Mouse (Mus musculus) MEL (cell line): ENCODE data around the gene Olfr345. TPM values are rescaled to one million over a fixed set of nuclear protein-coding genes. Genes with fewer than 3 reads are reported as not detected.

ENCODE experiments used
- DNase-seq: peaks from one replicate; pipeline ENCODE4 v3.0.0; 2011; ENCODE audit warnings: low read depth, low spot score
- H3K27ac ChIP-seq: 2 replicates; pipeline ENCODE4 v1.5.1; 2012; ENCODE audit warnings: low read depth, mild to moderate bottlenecking, control low read depth, low read length, moderate library complexity; ENCODE audit not compliant: control insufficient read depth
- H3K27me3 ChIP-seq, 2 experiments: fragments of 150-350 bp in 1 of 2; sonication (generic) in 1 of 2; 2 replicates each; pipeline ENCODE4 v1.6.1; 2012; ENCODE audit warnings: low read length in 2 of 2, mild to moderate bottlenecking in 2 of 2, improper control_type of control experiment in 1 of 2, moderate library complexity in 1 of 2; ENCODE audit not compliant: insufficient read depth in 2 of 2, control insufficient read depth in 1 of 2
- H3K36me3 ChIP-seq, 2 experiments: 2 replicates each; pipeline ENCODE4 v1.6.1; 2012 to 2014; ENCODE audit warnings: low read length in 2 of 2, improper control_type of control experiment in 1 of 2, inconsistent platforms in 1 of 2, mild to moderate bottlenecking in 1 of 2; ENCODE audit not compliant: insufficient read depth in 2 of 2, control insufficient read depth in 1 of 2
- H3K4me1 ChIP-seq, 2 experiments: fragments of 150-350 bp in 1 of 2; sonication (generic) in 1 of 2; 2 replicates each; pipeline ENCODE4 v1.6.1; 2012; ENCODE audit warnings: low read length in 2 of 2, improper control_type of control experiment in 1 of 2, mild to moderate bottlenecking in 1 of 2; ENCODE audit not compliant: insufficient read depth in 2 of 2, control insufficient read depth in 1 of 2
- H3K4me3 ChIP-seq, 2 experiments: fragments of 150-350 bp in 1 of 2; sonication (generic) in 1 of 2; 2 replicates each; pipeline ENCODE4 v1.5.1; 2012; ENCODE audit warnings: low read depth in 2 of 2, low read length in 2 of 2, mild to moderate bottlenecking in 2 of 2, moderate library complexity in 2 of 2, control low read depth in 1 of 2, improper control_type of control experiment in 1 of 2; ENCODE audit not compliant: control insufficient read depth in 1 of 2, insufficient read depth in 1 of 2
- H3K79me2 ChIP-seq: 2 replicates; pipeline ENCODE4 v1.6.1; 2012; ENCODE audit warnings: mild to moderate bottlenecking, low read length, moderate library complexity; ENCODE audit not compliant: control insufficient read depth, poor library complexity, insufficient read depth
- H3K9ac ChIP-seq: 2 replicates; pipeline ENCODE4 v1.6.1; 2012; ENCODE audit warnings: low read depth, mild to moderate bottlenecking, control low read depth, low read length, moderate library complexity; ENCODE audit not compliant: control insufficient read depth, poor library complexity, severe bottlenecking
- H3K9me3 ChIP-seq: fragments of 150-350 bp; sonication (generic); replicated peaks from 2 replicates; pipeline ENCODE4 v1.6.1; 2012; ENCODE audit warnings: mild to moderate bottlenecking, low read length, improper control_type of control experiment, moderate library complexity; ENCODE audit not compliant: insufficient read depth
- CHD2 ChIP-seq: IDR thresholded peaks from 2 replicates; pipeline ENCODE4 v1.6.1; 2011; ENCODE audit warnings: low read length, improper control_type of control experiment
- CTCF ChIP-seq, 3 experiments: IDR thresholded peaks in 2 of 3; conservative IDR thresholded peaks in 1 of 3; 2 replicates each; pipeline ENCODE4 v1.5.1; 2011 to 2012; ENCODE audit warnings: low read length in 3 of 3, low read depth in 2 of 3, mild to moderate bottlenecking in 2 of 3, improper control_type of control experiment in 1 of 3, inconsistent platforms in 1 of 3, mixed read lengths in 1 of 3, moderate library complexity in 1 of 3; ENCODE audit not compliant: control insufficient read depth in 1 of 3, insufficient read depth in 1 of 3, poor library complexity in 1 of 3, severe bottlenecking in 1 of 3
- E2F4 ChIP-seq: IDR thresholded peaks from 2 replicates; pipeline ENCODE4 v1.6.1; 2011; ENCODE audit warnings: low read depth, low read length, improper control_type of control experiment, borderline replicate concordance
- ELF1 ChIP-seq: IDR thresholded peaks from 2 replicates; pipeline ENCODE4 v1.6.1; 2014; ENCODE audit warnings: low read depth, mild to moderate bottlenecking, inconsistent platforms, low read length, improper control_type of control experiment, moderate library complexity
- GABPA ChIP-seq: IDR thresholded peaks from 2 replicates; pipeline ENCODE4 v1.6.1; 2012; ENCODE audit warnings: low read depth, mild to moderate bottlenecking, inconsistent platforms, low read length, improper control_type of control experiment, moderate library complexity
- GATA1 ChIP-seq: IDR thresholded peaks from 2 replicates; pipeline ENCODE4 v1.6.1; 2011; ENCODE audit warnings: low read depth, low read length, improper control_type of control experiment
- HCFC1 ChIP-seq: IDR thresholded peaks from 2 replicates; pipeline ENCODE4 v1.6.1; 2012; ENCODE audit warnings: low read depth, mild to moderate bottlenecking, inconsistent platforms, low read length, improper control_type of control experiment, moderate library complexity
- JUND ChIP-seq: IDR thresholded peaks from 2 replicates; pipeline ENCODE4 v1.6.1; 2011; ENCODE audit warnings: low read depth, mild to moderate bottlenecking, improper control_type of control experiment, low read length
- MAX ChIP-seq: IDR thresholded peaks from 2 replicates; pipeline ENCODE4 v1.6.1; 2011; ENCODE audit warnings: low read length, improper control_type of control experiment
- MEF2A ChIP-seq: IDR thresholded peaks from 2 replicates; pipeline ENCODE4 v1.6.1; 2014; ENCODE audit warnings: low read depth, mild to moderate bottlenecking, inconsistent platforms, low read length, improper control_type of control experiment; ENCODE audit not compliant: poor library complexity, insufficient replicate concordance, severe bottlenecking; ENCODE audit errors: extremely low read depth
- MXI1 ChIP-seq: IDR thresholded peaks from 2 replicates; pipeline ENCODE4 v1.6.1; 2011; ENCODE audit warnings: mild to moderate bottlenecking, low read depth, low read length, improper control_type of control experiment
- MYB ChIP-seq: IDR thresholded peaks from 2 replicates; pipeline ENCODE4 v1.6.1; 2011; ENCODE audit warnings: mild to moderate bottlenecking, low read depth, low read length, improper control_type of control experiment
- MYC ChIP-seq: IDR thresholded peaks from 2 replicates; pipeline ENCODE4 v1.6.1; 2011; ENCODE audit warnings: low read depth, mild to moderate bottlenecking, low read length, improper control_type of control experiment, moderate library complexity
- POLR2A ChIP-seq, 2 experiments: IDR thresholded peaks; 2 replicates each; pipeline ENCODE4 v1.6.1; 2011 to 2012; ENCODE audit warnings: low read length in 2 of 2, mild to moderate bottlenecking in 2 of 2, control low read depth in 1 of 2, improper control_type of control experiment in 1 of 2, low read depth in 1 of 2, moderate library complexity in 1 of 2; ENCODE audit not compliant: control insufficient read depth in 1 of 2, insufficient read depth in 1 of 2, poor library complexity in 1 of 2
- POLR2AphosphoS2 ChIP-seq: IDR thresholded peaks from 2 replicates; pipeline ENCODE4 v1.6.1; 2011; ENCODE audit warnings: low read length, improper control_type of control experiment
- POLR2AphosphoS5 ChIP-seq: IDR thresholded peaks from 2 replicates; pipeline ENCODE4 v1.6.1; 2012; ENCODE audit warnings: low read depth, borderline replicate concordance, mild to moderate bottlenecking, inconsistent platforms, low read length, moderate library complexity, mixed read lengths
- SIN3A ChIP-seq: IDR thresholded peaks from 2 replicates; pipeline ENCODE4 v1.6.1; 2012; ENCODE audit warnings: low read length, improper control_type of control experiment, inconsistent platforms
- SMC3 ChIP-seq: IDR thresholded peaks from 2 replicates; pipeline ENCODE4 v1.6.1; 2011; ENCODE audit warnings: low read depth, low read length, improper control_type of control experiment
- TBP ChIP-seq: IDR thresholded peaks from 2 replicates; pipeline ENCODE4 v1.8.0; 2011; ENCODE audit warnings: low read depth, low read length, improper control_type of control experiment
- TCF12 ChIP-seq: IDR thresholded peaks from 2 replicates; pipeline ENCODE4 v1.6.1; 2014; ENCODE audit warnings: low read depth, mild to moderate bottlenecking, inconsistent platforms, low read length, improper control_type of control experiment, moderate library complexity
- UBTF ChIP-seq: IDR thresholded peaks from 2 replicates; pipeline ENCODE4 v1.6.1; 2012; ENCODE audit warnings: low read depth, mild to moderate bottlenecking, inconsistent platforms, low read length, improper control_type of control experiment, moderate library complexity, borderline replicate concordance; ENCODE audit not compliant: insufficient read depth
- USF2 ChIP-seq, 2 experiments: IDR thresholded peaks; 2 replicates each; pipeline ENCODE4 v1.6.1; 2011 to 2012; ENCODE audit warnings: improper control_type of control experiment in 2 of 2, low read length in 2 of 2, borderline replicate concordance in 1 of 2, inconsistent platforms in 1 of 2, low read depth in 1 of 2, mild to moderate bottlenecking in 1 of 2; ENCODE audit not compliant: insufficient read depth in 1 of 2
- ZC3H11A ChIP-seq: IDR thresholded peaks from 2 replicates; pipeline ENCODE4 v1.6.1; 2012; ENCODE audit warnings: low read depth, mild to moderate bottlenecking, inconsistent platforms, low read length, improper control_type of control experiment
- ZKSCAN1 ChIP-seq: IDR thresholded peaks from 2 replicates; pipeline ENCODE4 v1.6.1; 2012; ENCODE audit warnings: low read depth, mild to moderate bottlenecking, inconsistent platforms, low read length, improper control_type of control experiment, moderate library complexity
- ZNF384 ChIP-seq: IDR thresholded peaks from 2 replicates; pipeline ENCODE4 v1.6.1; 2012; ENCODE audit warnings: low read depth, mild to moderate bottlenecking, inconsistent platforms, low read length, improper control_type of control experiment
- polyA plus RNA-seq, 2 experiments: library from polyadenylated mRNA; stranded (reverse) in 1 of 2; unstranded in 1 of 2; fragments of >175 nt in 1 of 2; fragments of >200 nt in 1 of 2; gene quantifications; 2 replicates each; pipeline versions ENCODE4 v1.2.1 to v1.2.4; 2012; ENCODE audit warnings: low replicate concordance in 2 of 2, low read depth in 1 of 2; ENCODE audit not compliant: insufficient read length in 2 of 2, insufficient read depth in 1 of 2, missing spikeins in 1 of 2
- total RNA-seq: library from RNA; depleted of rRNA; stranded (reverse); fragments of 300-350 nt; gene quantifications from 2 replicates; pipeline ENCODE4 v1.2.3, GENCODE M21; 2012; rRNA removed

Olfr345 gene
- total RNA-seq: not detected in 2 replicates
- polyA plus RNA-seq: not detected

DNA sequence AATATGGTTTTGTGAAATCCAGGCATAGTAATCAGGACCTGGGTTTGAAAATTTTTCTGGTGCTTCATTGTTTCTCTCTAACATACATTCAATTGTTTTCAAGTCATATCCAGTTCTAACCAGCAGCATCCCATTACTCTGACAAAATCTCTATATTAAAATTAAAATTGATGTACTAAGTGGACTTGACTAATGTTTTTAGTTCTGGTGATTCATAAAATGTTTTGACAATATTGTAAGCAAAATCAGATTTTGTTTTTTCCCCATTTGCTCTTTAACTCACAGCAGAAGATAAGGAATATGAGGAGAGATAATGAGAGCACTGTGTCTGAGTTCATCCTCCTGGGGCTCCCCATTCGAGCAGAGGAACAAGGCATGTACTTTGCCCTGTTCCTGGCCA lies at the start of gene Olfr345:
Olfr345 (plus strand) TSS at position 301 of the 400 bp plus-strand sequence.
- Histone ChIP-seq H3K27me3 (no peaks in the 10 kb centered on the region), H3K27ac (no peak within 1 kb of the TSS), H3K9me3 (no peaks in the 10 kb centered on the region), H3K79me2 (no peaks in the 10 kb centered on the region), H3K9ac (no peak within 1 kb of the TSS), H3K4me1 (no peaks in the 10 kb centered on the region), H3K36me3 (no peaks in the 10 kb centered on the region), H3K4me3 (no peak within 1 kb of the TSS)
- no peak for DNase-seq
- TF ChIP-seq MXI1 (no peak), POLR2AphosphoS2 (no peak), MYC (no peak), MEF2A (no peak), POLR2A (IDR thresholded peaks at IDR 0.05; ENCODE audit: control insufficient read depth in 1 of 2, insufficient read depth in 1 of 2, low read depth in 1 of 2, low read length in 2 of 2, poor library complexity in 1 of 2) (no peak), SIN3A (no peak), TBP (no peak), CTCF (IDR thresholded peaks at IDR 0.05 in 2 of 3, conservative IDR thresholded peaks at IDR 0.05 in 1 of 3; ENCODE audit: control insufficient read depth in 1 of 3, insufficient read depth in 1 of 3, low read depth in 2 of 3, low read length in 3 of 3, poor library complexity in 1 of 3, severe bottlenecking in 1 of 3) (no peak), ZKSCAN1 (no peak), GATA1 (no peak), GABPA (no peak), JUND (no peak), HCFC1 (no peak), ELF1 (no peak), SMC3 (no peak), MAX (no peak), POLR2AphosphoS5 (no peak)

DNA sequence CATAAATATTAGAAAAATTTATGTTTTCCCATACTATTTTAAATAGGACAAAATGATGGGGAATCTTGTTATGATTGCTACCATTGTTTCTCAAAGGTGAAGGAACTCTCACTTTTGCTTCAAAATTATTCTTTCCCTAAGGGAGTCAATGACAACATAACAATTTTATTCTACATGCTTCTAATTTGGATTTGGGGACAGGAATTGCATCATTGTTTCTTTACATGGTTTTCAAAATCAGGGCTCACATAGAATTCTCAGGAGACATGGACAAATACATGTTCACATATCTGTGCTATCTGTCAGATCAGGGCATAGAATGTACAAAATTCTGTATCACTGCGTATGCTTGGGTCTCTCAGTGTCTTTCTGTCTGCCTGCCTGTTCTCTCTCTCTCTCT lies 45.6 kb downstream of the Olfr345 start, which contains the start of gene Olfr346:
Olfr346 (plus strand) TSS at position 301 of the 400 bp plus-strand sequence.
- Histone ChIP-seq H3K27ac (no peak within 1 kb of the TSS), H3K4me1 (no peaks in the 10 kb centered on the region), H3K9ac (no peak within 1 kb of the TSS), H3K36me3 (no peaks in the 10 kb centered on the region), H3K9me3 (no peaks in the 10 kb centered on the region), H3K4me3 (no peak within 1 kb of the TSS), H3K27me3 (no peaks in the 10 kb centered on the region), H3K79me2 (no peaks in the 10 kb centered on the region)
- TF ChIP-seq CHD2 (no peak), MYB (no peak), TCF12 (no peak), UBTF (no peak), MYC (no peak), E2F4 (no peak), ZC3H11A (no peak), ELF1 (no peak), ZNF384 (no peak), GATA1 (no peak), CTCF (IDR thresholded peaks at IDR 0.05 in 2 of 3, conservative IDR thresholded peaks at IDR 0.05 in 1 of 3; ENCODE audit: control insufficient read depth in 1 of 3, insufficient read depth in 1 of 3, low read depth in 2 of 3, low read length in 3 of 3, poor library complexity in 1 of 3, severe bottlenecking in 1 of 3) (no peak), POLR2A (IDR thresholded peaks at IDR 0.05; ENCODE audit: control insufficient read depth in 1 of 2, insufficient read depth in 1 of 2, low read depth in 1 of 2, low read length in 2 of 2, poor library complexity in 1 of 2) (no peak), USF2 (IDR thresholded peaks at IDR 0.05; ENCODE audit: borderline replicate concordance in 1 of 2, insufficient read depth in 1 of 2, low read depth in 1 of 2, low read length in 2 of 2) (no peak), TBP (no peak), SIN3A (no peak)
- no peak for DNase-seq
